Mouse (Mus musculus): ENCODE measurements around the gene Armh1.

- TF ChIP-seq POLR2A (IDR thresholded peaks at IDR 0.05; ENCODE audit: low read depth, low read length) (no peak), CTCF (conservative IDR thresholded peaks at IDR 0.05; ENCODE audit: insufficient read depth, insufficient read length, low read depth, low read length) (no peak)
Observed at GRCm38 (mm10) chr4:117209592-117209991, 42.3 kb downstream of the Armh1 start.

Measured in kidney, adult 2 months (tissue).